21 mouse cellular contexts compared by ENCODE assay signal in genomic region chr10:44431689-44432088, GRCm38 (mm10).
A peak's percentile ranks its signal among the peaks of the same experiment; 100 is the strongest.
DNase-seq lines count a peak whose midpoint lies in the region; ATAC-seq and TF ChIP-seq lines count a peak whose summit lies in the region.
"Had no signal": no experiment of that assay in that cellular context is flagged by ENCODE, and none has a peak within 500 bp of the region (broad histone marks: within the 10 kb centered on the region; RNA-seq: fewer than 3 reads in every experiment).

No protein-coding gene starts in this region.

- TF ChIP-seq CTCF in kidney, adult 2 months (conservative IDR thresholded peaks at IDR 0.05; ENCODE audit: insufficient read depth, insufficient read length, low read depth, low read length) = no peak

- H3K27ac ChIP-seq in kidney, adult 2 months (ENCODE audit: insufficient read depth, low read depth, low read length) = peak overlapping the region; percentile 13; the same call in 1 of the 2 replicates
- no peak overlapping the region for H3K27ac ChIP-seq in embryonic facial prominence, embryonic 14.5 days (replicated peaks; ENCODE audit: low read depth, low read length)
- no peak overlapping the region for H3K27ac ChIP-seq in kidney, embryonic 16.5 days (ENCODE audit: low read length)
- H3K27ac ChIP-seq: liver, embryonic 14.5 days; midbrain, embryonic 13.5 days; neural tube, embryonic 12.5 days had no signal

- no peaks in the 10 kb centered on the region for H3K9me3 ChIP-seq in embryonic facial prominence, embryonic 14.5 days (ENCODE audit: control insufficient read depth, low read length)
- H3K9me3 ChIP-seq in kidney, embryonic 16.5 days (ENCODE audit: low read length) = no peaks in the 10 kb centered on the region
- H3K9me3 ChIP-seq: midbrain, embryonic 13.5 days; neural tube, embryonic 12.5 days had no signal

- 76% methylated on average over 4 of the region's 4 CpGs for WGBS in kidney, adult 2 months
- WGBS in embryonic facial prominence, embryonic 14.5 days = 88% methylated on average over 4 of the region's 4 CpGs
- WGBS in kidney, embryonic 16.5 days = 82% methylated on average over 4 of the region's 4 CpGs

- DNase-seq in kidney, adult 2 months = peak; percentile 45
- DNase-seq in kidney, postnatal 4 days = no peak
- DNase-seq in embryonic facial prominence, embryonic 14.5 days (ENCODE audit: low spot score) = peak; percentile 27
- DNase-seq in lung, postnatal 36 days = peak; percentile 60
- DNase-seq in retina, postnatal 1 day = no peak
- DNase-seq in cerebellum, postnatal 10 days = no peak
- no peak for DNase-seq in left cerebral cortex, postnatal 36 days (ENCODE audit: low spot score in 2 of 2)
- DNase-seq: adrenal gland, postnatal 36 days; cerebellum, adult 18-20 months; cerebellum, postnatal 36 days; gastrocnemius, postnatal 25 days; right cerebral cortex, adult 18-20 months; thymus, postnatal 25 days had no signal

- no peaks in the 10 kb centered on the region for H3K36me3 ChIP-seq in kidney, adult 2 months (ENCODE audit: control insufficient read depth, insufficient read depth, low read length)
- no peaks in the 10 kb centered on the region for H3K36me3 ChIP-seq in embryonic facial prominence, embryonic 14.5 days (ENCODE audit: control insufficient read depth, insufficient read depth, low read length)
- no peaks in the 10 kb centered on the region for H3K36me3 ChIP-seq in kidney, embryonic 16.5 days (ENCODE audit: insufficient read depth, low read length)
- H3K36me3 ChIP-seq: midbrain, embryonic 13.5 days; neural tube, embryonic 12.5 days had no signal

- H3K4me3 ChIP-seq in kidney, adult 2 months (ENCODE audit: insufficient read depth, low read depth, low read length) = no peak overlapping the region
- no peak overlapping the region for H3K4me3 ChIP-seq in embryonic facial prominence, embryonic 14.5 days (ENCODE audit: low read depth, low read length)
- H3K4me3 ChIP-seq in kidney, embryonic 16.5 days (ENCODE audit: low read length) = no peak overlapping the region
- H3K4me3 ChIP-seq: erythroblast, embryonic 14.5 days; midbrain, embryonic 13.5 days; neural tube, embryonic 12.5 days had no signal

- TF ChIP-seq POLR2A in kidney, adult 2 months (IDR thresholded peaks at IDR 0.05; ENCODE audit: low read depth, low read length) = no peak

- intact Hi-C loops in left cerebral cortex, postnatal 36 days (cut with DNase I) = no loop called here

- ATAC-seq in embryonic facial prominence, embryonic 14.5 days (ENCODE audit: low read depth) = peak; percentile 48; the same call in 1 of the 2 replicates
- ATAC-seq in kidney, embryonic 16.5 days (ENCODE audit: low FRiP score, low TSS enrichment) = peak; percentile 62; the same call in 1 of the 2 replicates
- ATAC-seq: forebrain, embryonic 14.5 days; inflammation-experienced regulatory T-cells, adult 6 months; midbrain, embryonic 13.5 days; Patski had no signal

- H3K9ac ChIP-seq in embryonic facial prominence, embryonic 14.5 days (ENCODE audit: low read depth, low read length) = no peak overlapping the region
- no peak overlapping the region for H3K9ac ChIP-seq in kidney, embryonic 16.5 days (replicated peaks; ENCODE audit: low read length)
- H3K9ac ChIP-seq: liver, embryonic 14.5 days; midbrain, embryonic 13.5 days; neural tube, embryonic 12.5 days had no signal

- no peaks in the 10 kb centered on the region for H3K27me3 ChIP-seq in kidney, adult 2 months (replicated peaks; ENCODE audit: control insufficient read depth, insufficient read depth, low read length)
- no peaks in the 10 kb centered on the region for H3K27me3 ChIP-seq in embryonic facial prominence, embryonic 14.5 days (replicated peaks; ENCODE audit: control insufficient read depth, insufficient read depth, low read length)
- no peaks in the 10 kb centered on the region for H3K27me3 ChIP-seq in kidney, embryonic 16.5 days (ENCODE audit: insufficient read depth, low read length)
- H3K27me3 ChIP-seq: neural tube, embryonic 12.5 days; Patski had no signal

- peaks cover 10% of the 10 kb centered on the region; the same call in 1 of the 2 replicates for H3K4me1 ChIP-seq in kidney, adult 2 months (ENCODE audit: control insufficient read depth, insufficient read depth, low read length)
- H3K4me1 ChIP-seq in embryonic facial prominence, embryonic 14.5 days (ENCODE audit: control insufficient read depth, insufficient read depth, low read length) = no peaks in the 10 kb centered on the region
- H3K4me1 ChIP-seq in kidney, embryonic 16.5 days (ENCODE audit: insufficient read depth, low read length) = no peaks in the 10 kb centered on the region
- H3K4me1 ChIP-seq: neural tube, embryonic 12.5 days had no signal

- H3K4me2 ChIP-seq in embryonic facial prominence, embryonic 14.5 days (ENCODE audit: low read depth, low read length) = no peak overlapping the region
- no peak overlapping the region for H3K4me2 ChIP-seq in kidney, embryonic 16.5 days (replicated peaks; ENCODE audit: low read depth, low read length)
- H3K4me2 ChIP-seq: midbrain, embryonic 13.5 days; neural tube, embryonic 12.5 days had no signal

Comparison
In these comparisons a context has a peak if more than half of its experiments do, and no peak if none do; other contexts are left out.
1. DNase-seq: peak in kidney, adult 2 months (single experiment), embryonic facial prominence, embryonic 14.5 days (single experiment) and lung, postnatal 36 days (single experiment); none in kidney, postnatal 4 days (0 of 2), retina, postnatal 1 day (single experiment), cerebellum, postnatal 10 days (0 of 2) and left cerebral cortex, postnatal 36 days (0 of 2).